Mouse (Mus musculus) small intestine, adult 2 months (tissue): ENCODE results near the gene Prr7.

Experiments
- CTCF ChIP-seq: fragments of 200-500 bp; IDR thresholded peaks from 2 replicates; pipeline ENCODE4 v1.5.1; 2012; ENCODE audit warnings: low read depth, mild to moderate bottlenecking, control low read depth, inconsistent platforms, low read length, moderate library complexity, mixed read lengths; ENCODE audit not compliant: insufficient replicate concordance, insufficient read length; ENCODE audit errors: extremely low read depth
- POLR2A ChIP-seq: fragments of 200-500 bp; IDR thresholded peaks from 2 replicates; pipeline ENCODE4 v1.6.1; 2012; ENCODE audit warnings: low read depth, mild to moderate bottlenecking, control low read depth, inconsistent platforms, low read length, moderate library complexity

- TF ChIP-seq CTCF (no peak), POLR2A (no peak)
Measured at GRCm38 (mm10) chr13:55512379-55513031, 48.4 kb downstream of the Prr7 start.
